Mouse (Mus musculus) CH12.LX (cell line): Measurements from ENCODE around the gene Ank3. TPM values are rescaled to one million over a fixed set of nuclear protein-coding genes. Genes with fewer than 3 reads are reported as not detected.

Source experiments
- DNase-seq: peaks from one replicate; pipeline ENCODE4 v3.0.0-alpha.2; 2013; ENCODE audit errors: extremely low read depth
- H3K27ac ChIP-seq: 2 replicates; pipeline ENCODE4 v1.5.1; 2012; ENCODE audit warnings: low read depth, mild to moderate bottlenecking, control low read depth, moderate library complexity; ENCODE audit not compliant: insufficient read depth
- H3K27me3 ChIP-seq: replicated peaks from 2 replicates; pipeline ENCODE3; 2012; ENCODE audit warnings: inconsistent platforms
- H3K36me3 ChIP-seq, 2 experiments: replicated peaks in 1 of 2; 2 replicates each; pipeline versions ENCODE3 to v1.6.1; 2012; ENCODE audit warnings: inconsistent platforms in 1 of 2, low read length in 1 of 2, mild to moderate bottlenecking in 1 of 2, mixed read lengths in 1 of 2, moderate library complexity in 1 of 2; ENCODE audit not compliant: control insufficient read depth in 1 of 2, insufficient read depth in 1 of 2
- H3K4me1 ChIP-seq, 2 experiments: 2 replicates each; pipeline ENCODE4 v1.6.1; 2012; ENCODE audit warnings: inconsistent platforms in 1 of 2, moderate library complexity in 1 of 2; ENCODE audit not compliant: insufficient read depth in 2 of 2, control insufficient read depth in 1 of 2
- H3K4me2 ChIP-seq: 2 replicates; pipeline ENCODE4 v1.6.1; 2012; ENCODE audit warnings: low read depth, mild to moderate bottlenecking, control low read depth; ENCODE audit not compliant: poor library complexity, insufficient read depth, severe bottlenecking
- H3K4me3 ChIP-seq, 3 experiments: fragments of 150-350 bp in 1 of 3; sonication (generic) in 1 of 3; replicated peaks in 1 of 3; 2 replicates each; pipeline versions ENCODE3 to v1.5.1; 2011 to 2012; ENCODE audit warnings: low read depth in 2 of 3, low read length in 2 of 3, mild to moderate bottlenecking in 2 of 3, moderate library complexity in 2 of 3, control low read depth in 1 of 3, improper control_type of control experiment in 1 of 3, inconsistent platforms in 1 of 3, mixed read lengths in 1 of 3; ENCODE audit not compliant: poor library complexity in 1 of 3
- H3K79me2 ChIP-seq: replicated peaks from 2 replicates; pipeline ENCODE4 v1.6.1; 2012; ENCODE audit warnings: mild to moderate bottlenecking, moderate library complexity; ENCODE audit not compliant: control insufficient read depth, poor library complexity, insufficient read depth, severe bottlenecking; ENCODE audit errors: extremely low read depth
- H3K9ac ChIP-seq: 2 replicates; pipeline ENCODE4 v1.6.1; 2012; ENCODE audit warnings: low read depth, mild to moderate bottlenecking, control low read depth, moderate library complexity; ENCODE audit not compliant: insufficient read depth
- H3K9me3 ChIP-seq: replicated peaks from 2 replicates; pipeline ENCODE3; 2012; ENCODE audit warnings: low read length, inconsistent platforms, mixed read lengths
- CHD1 ChIP-seq: IDR thresholded peaks from 2 replicates; pipeline ENCODE4 v1.6.1; 2012; ENCODE audit warnings: low read depth, low read length, improper control_type of control experiment, inconsistent platforms
- CHD2 ChIP-seq: IDR thresholded peaks from 2 replicates; pipeline ENCODE4 v1.6.1; 2011; ENCODE audit warnings: low read length, improper control_type of control experiment
- CTCF ChIP-seq, 2 experiments: IDR thresholded peaks in 1 of 2; conservative IDR thresholded peaks in 1 of 2; 2 replicates each; pipeline ENCODE4 v1.5.1; 2011 to 2012; ENCODE audit warnings: low read depth in 2 of 2, low read length in 2 of 2, improper control_type of control experiment in 1 of 2, inconsistent platforms in 1 of 2, mild to moderate bottlenecking in 1 of 2, moderate library complexity in 1 of 2
- GABPA ChIP-seq: IDR thresholded peaks from 2 replicates; pipeline ENCODE4 v1.6.1; 2012; ENCODE audit warnings: low read depth, low read length, improper control_type of control experiment, inconsistent platforms; ENCODE audit not compliant: insufficient replicate concordance
- HCFC1 ChIP-seq: IDR thresholded peaks from 2 replicates; pipeline ENCODE4 v1.6.1; 2012; ENCODE audit warnings: low read depth, mild to moderate bottlenecking, inconsistent platforms, low read length, improper control_type of control experiment
- IRF4 ChIP-seq: IDR thresholded peaks from 2 replicates; pipeline ENCODE4 v1.6.1; 2014; ENCODE audit warnings: low read depth, mild to moderate bottlenecking, inconsistent platforms, low read length, improper control_type of control experiment
- JUN ChIP-seq: IDR thresholded peaks from 2 replicates; pipeline ENCODE4 v1.6.1; 2011; ENCODE audit warnings: low read depth, mild to moderate bottlenecking, low read length, improper control_type of control experiment, moderate library complexity; ENCODE audit not compliant: insufficient read depth
- JUND ChIP-seq: conservative IDR thresholded peaks from 2 replicates; pipeline ENCODE4 v1.6.1; 2011; ENCODE audit warnings: low read depth, low read length, improper control_type of control experiment
- MAFK ChIP-seq: IDR thresholded peaks from 2 replicates; pipeline ENCODE4 v1.6.1; 2011; ENCODE audit warnings: low read length, improper control_type of control experiment; ENCODE audit not compliant: insufficient replicate concordance
- MAZ ChIP-seq: IDR thresholded peaks from 2 replicates; pipeline ENCODE4 v1.6.1; 2012; ENCODE audit warnings: low read depth, mild to moderate bottlenecking, inconsistent platforms, low read length, improper control_type of control experiment, moderate library complexity
- MEF2A ChIP-seq: IDR thresholded peaks from 2 replicates; pipeline ENCODE4 v1.6.1; 2014; ENCODE audit warnings: low read depth, mild to moderate bottlenecking, inconsistent platforms, low read length, improper control_type of control experiment, borderline replicate concordance
- NRF1 ChIP-seq: IDR thresholded peaks from 2 replicates; pipeline ENCODE4 v1.6.1; 2014; ENCODE audit warnings: low read depth, mild to moderate bottlenecking, inconsistent platforms, low read length, improper control_type of control experiment, moderate library complexity
- PAX5 ChIP-seq: IDR thresholded peaks from 2 replicates; pipeline ENCODE4 v1.6.1; 2012; ENCODE audit warnings: low read length, inconsistent platforms, mixed read lengths
- POLR2AphosphoS2 ChIP-seq: IDR thresholded peaks from 2 replicates; pipeline ENCODE4 v1.6.1; 2011; ENCODE audit warnings: low read depth, low read length, improper control_type of control experiment
- TCF12 ChIP-seq: IDR thresholded peaks from 2 replicates; pipeline ENCODE4 v1.6.1; 2014; ENCODE audit warnings: low read depth, mild to moderate bottlenecking, inconsistent platforms, low read length, improper control_type of control experiment
- USF2 ChIP-seq: conservative IDR thresholded peaks from 2 replicates; pipeline ENCODE4 v1.6.1; 2011; ENCODE audit warnings: low read depth, low read length, improper control_type of control experiment
- ZC3H11A ChIP-seq: IDR thresholded peaks from 2 replicates; pipeline ENCODE4 v1.6.1; 2012; ENCODE audit warnings: low read depth, mild to moderate bottlenecking, inconsistent platforms, low read length, improper control_type of control experiment
- ZKSCAN1 ChIP-seq: IDR thresholded peaks from 2 replicates; pipeline ENCODE4 v1.6.1; 2012; ENCODE audit warnings: low read depth, inconsistent platforms, low read length, improper control_type of control experiment, borderline replicate concordance
- ZMIZ1 ChIP-seq: IDR thresholded peaks from 2 replicates; pipeline ENCODE4 v1.6.1; 2012; ENCODE audit warnings: low read depth, mild to moderate bottlenecking, inconsistent platforms, low read length, improper control_type of control experiment
- dilution Hi-C: fragments of 300-500 bp; cut with MboI; formaldehyde crosslinking; loops from 2 replicates; pipeline ENCODE4 v1.14.3; 2020; ENCODE audit warnings: low sequenced_read_pairs; ENCODE audit not compliant: extremely low pct_unique_long_range_greater_than_20kb, extremely low pct_ligation_motif_present
- in situ Hi-C: fragments of 300-500 bp; cut with MboI; formaldehyde crosslinking; loops from 3 replicates; pipeline ENCODE4 v1.14.3; 2019; ENCODE audit warnings: low sequenced_read_pairs, low pct_ligation_motif_present, low pct_unique_long_range_greater_than_20kb, mixed read lengths
- polyA plus RNA-seq: library from polyadenylated mRNA; unstranded; fragments of >175 nt; gene quantifications from 2 replicates; pipeline ENCODE4 v1.2.1, GENCODE M21; 2012; ENCODE audit warnings: low read depth; ENCODE audit not compliant: insufficient read length
- total RNA-seq, 2 experiments: library from RNA; depleted of rRNA; stranded (reverse); fragments of 300-350 nt in 1 of 2; fragments of >200 nt in 1 of 2; gene quantifications; 2 replicates each; pipeline ENCODE4 v1.2.3; 2012 to 2014

The Ank3 gene
- total and polyA plus RNA-seq, 3 experiments, result 4.7 to 8.3 (median 6.2) TPM

- dilution Hi-C loops, result no loop called here
- no peaks in the 10 kb centered on the region for H3K79me2 ChIP-seq
- DNase-seq, result no peak
- no peak overlapping the region for H3K4me2 ChIP-seq
- H3K9me3 ChIP-seq, result no peaks in the 10 kb centered on the region
- no peak overlapping the region for H3K4me3 ChIP-seq
- TF ChIP-seq CTCF (conservative IDR thresholded peaks at IDR 0.05 in 1 of 2, IDR thresholded peaks at IDR 0.05 in 1 of 2; ENCODE audit: low read depth in 2 of 2, low read length in 2 of 2) (no peak), USF2 (no peak), CHD1 (no peak), ZC3H11A (no peak), PAX5 (no peak)
- TF ChIP-seq, all 38 proteins: peak for 0
- Histone ChIP-seq H3K4me1 (peaks cover 3 to 39% of the 10 kb centered on the region in 2 experiments; a peak in 2 of 4 replicates), H3K9ac (no peak overlapping the region), H3K36me3 (peaks cover 0 to 15% of the 10 kb centered on the region in 2 experiments), H3K27ac (no peak overlapping the region), H3K27me3 (no peaks in the 10 kb centered on the region)
- in situ Hi-C loops, result no loop called here
These were observed 176.9 kb downstream of the Ank3 start for GRCm38 (mm10) chr10:69575451-69575850.

GRCm38 (mm10) chr10:69576264-69576663, 177.7 kb downstream of the Ank3 start:
- H3K4me3 ChIP-seq, result no peak overlapping the region
- no peak overlapping the region for H3K27ac ChIP-seq
- H3K79me2 ChIP-seq, result no peaks in the 10 kb centered on the region
- H3K36me3 ChIP-seq, result peaks cover 0 to 15% of the 10 kb centered on the region in 2 experiments
- in situ Hi-C loops (no loop called here), dilution Hi-C loops (no loop called here)
- H3K4me1 ChIP-seq, result peaks cover 0 to 31% of the 10 kb centered on the region in 2 experiments; a peak in 2 of 4 replicates
- H3K9me3 ChIP-seq, result no peaks in the 10 kb centered on the region
- H3K4me2 ChIP-seq, result no peak overlapping the region
- H3K9ac ChIP-seq, result no peak overlapping the region
- no peak for DNase-seq
- H3K27me3 ChIP-seq, result no peaks in the 10 kb centered on the region
- TF ChIP-seq MAZ (no peak), JUN (no peak), ZMIZ1 (no peak), ZKSCAN1 (no peak), HCFC1 (no peak), POLR2AphosphoS2 (no peak), MEF2A (no peak), IRF4 (no peak), CHD2 (no peak), JUND (no peak), TCF12 (no peak), NRF1 (no peak), MAFK (no peak), ZC3H11A (no peak), GABPA (no peak), CHD1 (no peak)
- TF ChIP-seq, all 38 proteins: peak for 0
